Mouse (Mus musculus): ENCODE results near the gene Col16a1. TPM values are rescaled to one million over a fixed set of nuclear protein-coding genes. Genes with fewer than 3 reads are reported as not detected.

Gene Col16a1
- polyA plus RNA-seq (2015; fragmentation: Nextera tagmentation; extraction: Ambion mirVana) = 4.6 and 5.1 TPM in 2 replicates

- ATAC-seq (replicated peaks) = peak; percentile 85
- Histone ChIP-seq H3K36me3 (no peaks in the 10 kb centered on the region), H3K27me3 (no peaks in the 10 kb centered on the region), H3K4me2 (replicated peaks) (peak within 1 kb of the TSS; percentile 80), H3K4me1 (peaks cover 35% of the 10 kb centered on the region), H3K9ac (replicated peaks) (peak within 1 kb of the TSS; percentile 44), H3K4me3 (peak within 1 kb of the TSS; percentile 40), H3K9me3 (no peaks in the 10 kb centered on the region), H3K27ac (replicated peaks) (peak within 1 kb of the TSS; percentile 24; the same call in 1 of the 2 replicates)
- WGBS = under 1% methylated on average over 31 of the region's 46 CpGs
These were observed at the start of gene Col16a1 for GRCm38 (mm10) chr4:130047331-130048202. Gene Col16a1 (plus strand): TSS chr4:130047840.

GRCm38 (mm10) chr4:129998124-129998523, 49.5 kb upstream of the Col16a1 start:
- WGBS = 71% methylated on average over 11 of the region's 11 CpGs
- Histone ChIP-seq H3K9me3 (no peaks in the 10 kb centered on the region), H3K4me2 (replicated peaks) (no peak overlapping the region), H3K27me3 (no peaks in the 10 kb centered on the region), H3K9ac (replicated peaks) (no peak overlapping the region), H3K36me3 (peaks cover under 1% of the 10 kb centered on the region), H3K27ac (replicated peaks) (no peak overlapping the region), H3K4me1 (peaks cover 60% of the 10 kb centered on the region), H3K4me3 (no peak overlapping the region)
- no peak for ATAC-seq (replicated peaks)

- no peak for ATAC-seq (replicated peaks)
- 27% methylated on average over 5 of the region's 5 CpGs for WGBS
- Histone ChIP-seq H3K27me3 (no peaks in the 10 kb centered on the region), H3K9ac (replicated peaks) (no peak overlapping the region), H3K9me3 (no peaks in the 10 kb centered on the region), H3K4me1 (peaks cover 33% of the 10 kb centered on the region), H3K4me2 (replicated peaks) (no peak overlapping the region), H3K36me3 (no peaks in the 10 kb centered on the region), H3K27ac (replicated peaks) (peak overlapping the region; percentile 29), H3K4me3 (no peak overlapping the region)
These were observed 45.9 kb upstream of the Col16a1 start for GRCm38 (mm10) chr4:130001710-130002109.

- no peak overlapping the region for H3K9ac ChIP-seq (replicated peaks)
- H3K4me2 ChIP-seq (replicated peaks) = no peak overlapping the region
- H3K9me3 ChIP-seq = no peaks in the 10 kb centered on the region
- H3K27me3 ChIP-seq = no peaks in the 10 kb centered on the region
- H3K4me1 ChIP-seq = peaks cover 34% of the 10 kb centered on the region
- no peaks in the 10 kb centered on the region for H3K36me3 ChIP-seq
- ATAC-seq (replicated peaks) = peak; percentile 56; the same call in 1 of the 2 replicates
- no peak overlapping the region for H3K4me3 ChIP-seq
- 60% methylated on average over 10 of the region's 10 CpGs for WGBS
- peak overlapping the region; percentile 29 for H3K27ac ChIP-seq (replicated peaks)
These were observed 45.5 kb upstream of the Col16a1 start for GRCm38 (mm10) chr4:130002157-130002556.

DNA sequence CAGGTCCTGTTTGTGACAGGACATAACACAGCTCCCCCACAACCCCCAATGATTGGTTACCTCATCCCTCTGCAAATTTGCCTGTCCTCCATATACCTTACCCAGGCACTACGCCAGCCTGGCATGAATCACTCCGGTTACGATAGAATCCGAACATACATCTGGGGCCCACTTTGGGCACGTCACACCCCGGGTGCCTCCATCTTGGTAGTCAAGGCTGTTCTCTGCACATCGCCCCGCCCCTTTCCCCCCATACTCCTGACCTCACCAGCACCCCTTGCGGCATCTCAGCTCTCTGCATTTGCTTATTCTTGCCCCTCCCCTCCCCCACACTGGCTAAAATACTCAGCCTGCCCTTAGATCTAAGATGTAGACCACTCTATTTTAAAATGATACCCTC, 42.0 kb upstream of the Col16a1 start:
- Histone ChIP-seq H3K4me1 (peaks cover 22% of the 10 kb centered on the region), H3K9me3 (no peaks in the 10 kb centered on the region), H3K4me3 (no peak overlapping the region), H3K9ac (replicated peaks) (no peak overlapping the region), H3K4me2 (replicated peaks) (no peak overlapping the region), H3K27me3 (no peaks in the 10 kb centered on the region), H3K36me3 (peaks cover 14% of the 10 kb centered on the region), H3K27ac (replicated peaks) (no peak overlapping the region)
- ATAC-seq (replicated peaks) = no peak
- WGBS = 69% methylated on average over 9 of the region's 9 CpGs

DNA sequence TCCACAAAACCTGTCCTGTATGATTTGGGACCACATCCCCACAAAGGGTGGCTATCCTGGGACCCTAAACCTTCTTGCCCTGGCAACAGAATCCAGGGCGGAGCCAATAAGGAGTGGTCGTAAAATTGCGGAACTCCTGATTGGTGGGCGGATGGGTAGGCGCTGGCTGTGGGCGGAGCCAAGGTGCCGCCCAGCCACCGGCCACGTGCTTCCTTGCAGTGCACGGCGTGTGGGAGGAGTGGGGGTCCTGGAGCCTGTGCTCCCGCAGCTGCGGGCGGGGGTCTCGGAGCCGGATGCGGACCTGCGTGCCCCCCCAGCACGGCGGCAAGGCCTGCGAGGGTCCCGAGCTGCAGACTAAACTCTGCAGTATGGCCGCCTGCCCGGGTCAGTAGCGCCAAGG, 41.1 kb upstream of the Col16a1 start:
- Histone ChIP-seq H3K4me2 (replicated peaks) (peak overlapping the region; percentile 30), H3K9ac (replicated peaks) (no peak overlapping the region), H3K27ac (replicated peaks) (no peak overlapping the region)

DNA sequence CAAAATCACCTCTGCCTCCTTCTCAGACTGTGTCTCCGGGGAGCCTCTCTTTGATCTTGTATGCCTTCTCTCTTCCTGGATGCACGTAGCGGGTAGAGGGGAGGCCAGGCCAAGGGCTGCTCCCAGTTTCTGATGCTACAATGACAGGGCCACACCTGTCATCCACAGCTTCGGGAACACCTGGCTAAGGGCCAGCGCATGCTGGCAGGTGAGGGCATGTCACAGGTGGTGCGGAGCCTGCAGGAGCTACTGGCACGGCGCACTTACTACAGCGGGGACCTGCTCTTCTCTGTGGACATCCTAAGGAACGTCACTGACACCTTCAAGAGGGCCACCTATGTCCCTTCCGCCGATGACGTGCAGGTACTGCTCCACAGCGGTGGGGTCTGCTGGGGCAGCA, 38.6 kb upstream of the Col16a1 start:
- Histone ChIP-seq H3K9ac (replicated peaks) (no peak overlapping the region), H3K4me3 (no peak overlapping the region), H3K36me3 (peaks cover 21% of the 10 kb centered on the region), H3K27ac (replicated peaks) (no peak overlapping the region), H3K4me2 (replicated peaks) (no peak overlapping the region), H3K4me1 (peaks cover 4% of the 10 kb centered on the region; the same call in 1 of the 2 replicates), H3K9me3 (no peaks in the 10 kb centered on the region), H3K27me3 (no peaks in the 10 kb centered on the region)
- 87% methylated on average over 14 of the region's 14 CpGs for WGBS
- ATAC-seq (replicated peaks) = no peak

More for the DNA sequence above, 41.1 kb upstream of the Col16a1 start:
- ATAC-seq (replicated peaks) = no peak
- Histone ChIP-seq H3K9me3 (no peaks in the 10 kb centered on the region), H3K4me3 (no peak overlapping the region), H3K36me3 (peaks cover 17% of the 10 kb centered on the region), H3K27me3 (no peaks in the 10 kb centered on the region), H3K4me1 (peaks cover 13% of the 10 kb centered on the region)
- 13% methylated on average over 25 of the region's 25 CpGs for WGBS

DNA sequence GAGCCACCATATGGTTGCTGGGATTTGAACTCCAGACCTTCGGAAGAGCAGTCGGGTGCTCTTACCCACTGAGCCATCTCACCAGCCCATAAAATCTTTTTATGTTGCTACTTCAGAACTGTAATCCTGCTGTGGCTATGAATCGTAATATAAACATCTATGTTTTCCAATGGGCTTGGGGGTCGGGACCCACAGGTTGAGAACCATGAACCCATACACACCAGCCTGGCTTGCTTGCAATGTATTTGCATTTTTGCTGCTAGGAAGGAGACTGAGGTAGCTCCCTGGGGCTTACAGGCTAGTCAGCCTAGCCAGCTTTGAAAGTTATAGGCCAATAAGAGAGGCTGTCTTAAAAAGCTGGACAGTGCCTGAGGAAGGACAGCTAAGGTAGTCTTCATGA, 36.9 kb upstream of the Col16a1 start:
- 95% methylated on average over 4 of the region's 4 CpGs for whole genome bisulfite sequencing
- no peaks in the 10 kb centered on the region for H3K9me3 ChIP-seq

GRCm38 (mm10) chr4:130012234-130012633, 35.4 kb upstream of the Col16a1 start:
- H3K9me3 ChIP-seq = no peaks in the 10 kb centered on the region
- 75% methylated on average over 6 of the region's 6 CpGs for WGBS
- H3K27me3 ChIP-seq = no peaks in the 10 kb centered on the region
- no peak overlapping the region for H3K9ac ChIP-seq (replicated peaks)
- peaks cover 24% of the 10 kb centered on the region for H3K36me3 ChIP-seq
- no peak overlapping the region for H3K4me3 ChIP-seq
- ATAC-seq (replicated peaks) = no peak
- H3K4me1 ChIP-seq = no peaks in the 10 kb centered on the region
- H3K27ac ChIP-seq (replicated peaks) = no peak overlapping the region
- H3K4me2 ChIP-seq (replicated peaks) = no peak overlapping the region

More for the DNA sequence above, 36.9 kb upstream of the Col16a1 start:
- no peak for ATAC-seq (replicated peaks)
- no peaks in the 10 kb centered on the region for H3K27me3 ChIP-seq
- H3K4me3 ChIP-seq = no peak overlapping the region
- peaks cover 4% of the 10 kb centered on the region; the same call in 1 of the 2 replicates for H3K4me1 ChIP-seq
- no peak overlapping the region for H3K9ac ChIP-seq (replicated peaks)
- H3K4me2 ChIP-seq (replicated peaks) = no peak overlapping the region
- H3K27ac ChIP-seq (replicated peaks) = no peak overlapping the region
- peaks cover 21% of the 10 kb centered on the region for H3K36me3 ChIP-seq

DNA sequence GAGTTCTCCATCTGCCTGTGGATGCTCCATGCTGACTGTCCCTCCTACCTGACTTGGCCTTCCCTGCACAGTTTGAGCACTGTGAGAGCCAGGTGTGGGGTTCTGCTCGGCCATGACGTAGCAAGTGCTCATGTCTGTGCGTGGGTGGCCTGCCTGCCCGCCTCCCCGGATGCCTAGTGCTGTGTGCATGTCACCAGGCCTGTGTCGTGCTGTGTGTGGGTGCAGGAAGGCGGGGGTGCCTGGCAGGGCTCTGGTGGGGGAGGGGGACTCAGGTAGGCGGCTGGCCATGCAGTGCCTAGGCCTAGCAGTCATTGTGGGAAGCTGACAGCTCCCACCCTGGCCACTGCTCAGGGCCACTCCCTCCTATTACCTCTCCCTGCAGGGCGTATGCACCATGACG, 34.5 kb upstream of the Col16a1 start:
- H3K36me3 ChIP-seq = peaks cover 29% of the 10 kb centered on the region
- 69% methylated on average over 10 of the region's 10 CpGs for WGBS
- ATAC-seq (replicated peaks) = no peak

GRCm38 (mm10) chr4:130016010-130016409, 31.6 kb upstream of the Col16a1 start:
- peaks cover 12% of the 10 kb centered on the region; the same call in 1 of the 2 replicates for H3K36me3 ChIP-seq
- H3K4me1 ChIP-seq = no peaks in the 10 kb centered on the region
- ATAC-seq (replicated peaks) = no peak
- no peak overlapping the region for H3K4me3 ChIP-seq
- 72% methylated on average over 4 of the region's 4 CpGs for WGBS
- no peaks in the 10 kb centered on the region for H3K27me3 ChIP-seq
- no peak overlapping the region for H3K27ac ChIP-seq (replicated peaks)
- no peak overlapping the region for H3K4me2 ChIP-seq (replicated peaks)
- H3K9ac ChIP-seq (replicated peaks) = no peak overlapping the region
- H3K9me3 ChIP-seq = no peaks in the 10 kb centered on the region

More for the DNA sequence above, 34.5 kb upstream of the Col16a1 start:
- Histone ChIP-seq H3K4me3 (no peak overlapping the region), H3K9me3 (no peaks in the 10 kb centered on the region), H3K4me1 (no peaks in the 10 kb centered on the region), H3K27ac (replicated peaks) (no peak overlapping the region), H3K9ac (replicated peaks) (no peak overlapping the region), H3K27me3 (no peaks in the 10 kb centered on the region), H3K4me2 (replicated peaks) (no peak overlapping the region)

DNA sequence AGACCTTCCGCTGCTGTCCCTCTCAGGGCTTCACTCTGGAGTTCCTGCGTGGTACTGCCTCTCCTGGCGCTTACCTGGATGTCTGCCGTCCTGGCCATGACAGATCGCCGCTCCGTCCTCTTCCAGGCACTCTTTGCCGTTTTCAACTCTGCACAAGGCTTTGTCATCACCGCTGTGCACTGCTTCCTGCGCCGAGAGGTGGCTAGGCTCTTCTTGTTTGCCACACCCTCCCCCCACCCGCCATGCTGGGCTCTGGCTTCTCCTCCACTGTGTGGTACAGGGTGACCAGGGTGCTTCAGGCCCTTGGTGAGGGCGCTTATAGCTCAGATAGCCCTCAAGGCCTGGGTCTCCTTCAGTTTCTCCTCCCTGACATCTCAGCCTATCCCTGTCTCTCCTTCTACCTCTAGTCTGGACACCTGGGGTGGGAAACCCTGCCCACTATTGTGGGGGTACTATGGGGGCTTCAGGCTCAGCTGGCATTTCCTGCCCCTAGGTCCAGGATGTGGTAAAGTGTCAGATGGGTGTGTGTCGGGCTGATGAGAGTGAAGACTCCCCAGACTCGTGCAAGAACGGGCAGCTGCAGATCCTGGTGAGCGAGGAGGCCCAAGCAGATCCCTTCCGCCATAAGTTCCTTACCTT, 30.5 kb upstream of the Col16a1 start:
- ATAC-seq (replicated peaks) = no peak
- no peak overlapping the region for H3K9ac ChIP-seq (replicated peaks)
- no peaks in the 10 kb centered on the region for H3K4me1 ChIP-seq
- no peaks in the 10 kb centered on the region for H3K27me3 ChIP-seq
- no peak overlapping the region for H3K4me2 ChIP-seq (replicated peaks)
- H3K27ac ChIP-seq (replicated peaks) = no peak overlapping the region
- H3K4me3 ChIP-seq = no peak overlapping the region
- 80% methylated on average over 18 of the region's 18 CpGs for WGBS
- H3K9me3 ChIP-seq = no peaks in the 10 kb centered on the region
- peaks cover 8% of the 10 kb centered on the region; the same call in 1 of the 2 replicates for H3K36me3 ChIP-seq

Measured in forebrain, embryonic 15.5 days (tissue).